Mouse (Mus musculus) effector memory CD4-positive, alpha-beta T cell, adult 7 months (primary cell): ENCODE results near the gene Fads6. TPM values are rescaled to one million over a fixed set of nuclear protein-coding genes. Genes with fewer than 3 reads are reported as not detected.

Source experiments
- polyA plus RNA-seq: library from polyadenylated mRNA; unstranded; fragments of 100-300 nt; shearing (Covaris generic); gene quantifications from one replicate; pipeline ENCODE4 v1.2.1, GENCODE M21; 2017

Gene Fads6
- 0.17 TPM for polyA plus RNA-seq

DNA sequence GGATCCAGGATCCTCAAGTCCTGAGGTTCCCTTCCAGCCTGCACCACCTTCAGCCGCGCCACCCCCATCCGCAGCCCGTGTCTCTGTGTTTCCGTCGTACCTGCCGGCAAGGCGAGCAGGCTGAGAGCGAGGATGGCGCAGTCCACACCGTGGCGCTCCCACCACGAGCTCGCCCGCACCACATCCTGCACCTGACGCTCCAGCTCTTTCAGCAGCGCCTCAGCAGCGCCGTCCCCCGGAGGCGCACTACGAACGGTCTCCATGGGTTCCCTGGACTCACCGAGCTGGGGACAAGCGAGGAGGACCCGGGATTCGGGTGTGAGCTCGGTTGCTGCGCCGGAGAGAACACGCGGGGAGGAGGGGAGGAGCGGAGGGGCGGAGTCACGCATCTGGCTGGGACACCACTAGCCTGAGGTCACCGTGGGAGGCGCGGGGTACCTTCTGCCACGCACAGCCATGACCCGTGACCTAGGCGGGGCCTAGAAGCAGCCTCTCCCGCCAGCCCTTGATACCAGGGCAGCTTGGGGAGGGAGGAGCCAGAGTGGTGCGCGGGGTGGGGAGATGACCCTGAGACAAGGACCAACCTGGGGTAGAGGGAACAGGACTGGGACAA is at the start of gene Fads6:
Gene Fads6, minus strand, starts transcription at position 450 of the 613 bp plus-strand sequence.

DNA sequence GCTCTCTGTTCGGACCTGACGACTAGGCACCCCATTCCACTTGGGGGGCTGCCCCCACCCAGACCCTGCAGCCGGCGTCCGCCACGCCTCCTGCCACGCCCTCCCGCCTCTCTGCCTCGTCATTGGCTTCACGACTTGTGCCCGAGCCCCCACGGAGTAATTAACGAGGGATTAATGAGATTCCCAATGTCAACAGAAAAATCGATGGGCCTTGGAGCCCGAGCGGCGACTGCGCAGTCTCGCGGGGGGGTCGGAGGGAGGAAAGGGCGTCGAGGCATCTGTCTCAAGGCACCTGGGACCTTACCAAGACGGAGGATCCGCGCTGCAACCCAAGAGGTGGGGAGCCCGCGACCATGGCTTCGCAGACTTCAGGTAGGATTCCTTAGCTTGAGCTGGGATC is 37.1 kb upstream of the Fads6 start, which contains the start of gene Otop3:
Gene Otop3, plus strand, starts transcription at position 201 of the 400 bp plus-strand sequence.

DNA sequence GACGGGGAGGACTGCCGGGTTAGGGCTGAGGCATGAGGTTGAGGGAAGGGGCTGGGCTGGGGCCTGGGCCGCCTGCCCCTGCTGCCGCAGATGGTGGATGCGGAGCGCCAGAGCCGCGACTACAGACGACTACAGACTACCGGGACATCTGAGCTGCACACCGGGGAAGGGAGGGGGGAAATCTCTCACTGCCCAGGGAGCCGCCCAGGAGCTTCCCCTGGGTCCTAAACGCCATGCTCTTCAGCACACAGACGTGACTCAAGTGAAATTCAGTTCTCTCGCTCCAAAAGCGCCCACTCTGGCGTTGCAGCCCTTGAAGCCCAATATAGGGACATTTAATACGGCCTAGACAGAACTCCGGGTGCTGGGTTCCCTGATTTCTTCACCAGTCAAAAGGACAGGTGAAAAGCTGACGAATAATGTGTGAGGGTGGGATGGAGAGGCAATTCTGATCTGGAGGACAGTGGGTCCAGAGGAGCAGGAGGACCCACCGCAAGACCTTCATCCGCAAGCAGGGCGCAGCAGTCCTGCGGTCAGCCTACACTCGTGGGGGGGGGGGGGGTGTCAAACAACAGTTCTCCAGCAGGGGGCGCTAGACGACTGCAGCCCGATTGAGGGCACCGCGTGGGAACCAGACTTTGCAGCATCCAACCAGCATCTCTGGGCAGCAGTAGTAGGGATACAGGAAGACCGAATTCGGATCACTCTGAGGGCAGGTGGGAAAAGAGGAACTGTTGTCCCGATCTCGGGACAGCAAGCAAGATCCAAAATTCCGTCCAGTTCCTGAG is 24.6 kb upstream of the Fads6 start, which contains the start of gene Ush1g:
Gene Ush1g, minus strand, starts transcription at position 136 of the 788 bp plus-strand sequence.

DNA sequence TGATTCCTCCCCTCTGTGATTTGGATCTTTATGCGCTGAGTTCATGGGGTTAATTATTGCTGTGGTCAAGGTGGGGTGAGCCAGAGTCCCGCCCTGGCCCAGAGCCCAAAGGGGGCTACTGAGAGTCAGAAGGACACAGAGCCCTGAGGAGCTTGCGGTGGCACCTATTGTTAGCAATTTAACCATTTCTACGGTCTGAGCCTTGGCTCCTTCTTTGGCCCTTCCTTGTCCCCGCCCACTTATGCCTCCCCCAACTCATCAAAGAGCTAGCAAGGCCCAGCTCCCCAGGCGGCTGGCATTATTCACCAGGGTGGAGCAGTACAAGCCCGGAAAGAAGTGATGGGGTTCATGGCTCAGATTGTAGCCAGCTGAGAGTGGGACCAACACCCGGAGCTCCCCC is 9.4 kb upstream of the Fads6 start, which contains the start of gene Otop2:
Gene Otop2, plus strand, starts transcription at position 301 of the 400 bp plus-strand sequence.

DNA sequence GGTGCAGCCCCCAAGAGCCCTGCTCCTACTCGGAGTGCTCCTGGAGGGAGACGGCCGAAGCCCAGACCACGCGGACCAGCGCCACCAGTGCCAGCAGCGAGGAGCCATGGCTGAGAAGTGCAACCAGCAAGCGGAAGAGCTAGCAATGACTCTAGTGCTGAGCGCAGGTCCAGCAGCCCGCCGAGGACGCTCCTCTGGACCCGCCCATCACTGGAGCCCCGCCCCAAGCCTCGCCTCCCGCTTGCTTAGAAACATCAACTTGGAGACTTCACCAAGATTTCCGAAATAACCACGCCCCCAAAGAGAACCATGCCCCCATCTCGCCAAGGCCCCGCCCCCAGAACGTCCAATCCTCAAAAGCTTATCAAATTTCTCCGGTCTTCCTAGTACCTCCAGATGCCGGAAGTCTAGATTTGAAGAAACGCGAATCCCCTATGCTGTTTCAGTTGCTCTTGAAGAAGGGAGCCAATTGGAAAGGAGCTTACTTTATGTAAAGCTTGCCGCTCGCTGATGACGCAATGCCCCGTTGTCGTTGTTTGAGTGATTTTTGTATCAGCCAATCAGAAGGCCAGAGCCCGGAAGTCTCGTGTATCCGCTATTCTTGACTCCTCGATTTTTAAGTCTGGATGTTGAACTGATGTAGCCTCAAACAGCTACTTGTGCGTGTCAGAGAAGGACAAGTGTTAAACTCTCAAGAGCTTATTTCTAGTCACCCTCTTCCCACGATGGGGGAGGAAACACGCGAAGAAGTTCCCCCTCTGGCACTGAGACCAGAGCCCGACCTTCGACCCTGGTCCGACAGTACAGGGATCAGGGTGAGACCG is 20.5 kb downstream of the Fads6 start, which contains the start of gene Fdxr:
Gene Fdxr, minus strand, starts transcription at position 271 of the 824 bp plus-strand sequence.

DNA sequence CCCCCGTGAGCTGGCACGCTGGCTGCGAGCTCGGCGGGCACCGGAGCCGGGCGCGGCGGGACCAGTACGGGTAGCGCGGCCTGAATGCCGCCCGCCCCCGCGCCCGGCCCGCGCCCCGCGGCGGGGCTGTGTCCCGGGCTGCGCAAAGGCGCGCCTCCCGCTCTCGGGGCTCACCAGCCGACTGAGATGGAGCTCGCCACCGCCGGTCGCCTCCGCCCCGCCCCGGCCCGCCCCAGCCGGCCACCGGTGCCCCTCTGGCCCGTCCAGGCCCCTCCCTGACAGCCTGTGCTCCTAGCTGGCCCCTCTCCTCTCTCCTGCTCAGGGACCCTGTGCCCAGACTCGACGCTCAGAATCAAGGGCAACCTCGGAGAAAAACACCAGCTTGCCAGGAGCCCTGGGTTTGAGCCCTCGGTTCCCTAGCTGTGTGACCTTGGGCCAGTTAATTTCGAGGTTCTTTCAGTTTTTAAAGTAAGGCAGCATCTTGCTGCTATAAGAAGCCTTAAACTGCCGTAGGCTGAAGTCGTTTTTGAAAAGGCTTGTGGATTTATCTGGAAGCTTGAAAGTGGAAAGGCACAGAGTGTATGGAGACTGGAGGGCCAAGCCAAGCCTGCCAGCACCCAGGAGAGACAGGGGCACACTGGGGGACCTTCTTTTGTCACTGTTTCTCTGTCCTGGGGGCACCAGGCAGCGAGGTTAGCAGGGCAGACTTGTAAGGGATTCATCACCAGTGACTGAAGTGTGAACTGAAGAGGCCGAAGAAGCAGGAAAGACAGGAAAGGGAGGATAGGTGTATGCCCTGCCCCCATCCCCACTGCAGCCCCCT is 30.2 kb downstream of the Fads6 start, which contains the start of gene Grin2c:
Gene Grin2c, minus strand, starts transcription at position 183 of the 823 bp plus-strand sequence.

Other genes with a start within 250 kb of the Fads6 start
- not detected for gene Cd300ld3, start 249.3 kb downstream of the Fads6 start, polyA plus RNA-seq
- not detected for gene Cd300e, start 235.5 kb downstream of the Fads6 start, polyA plus RNA-seq
- gene Rab37, start 206.2 kb downstream of the Fads6 start, polyA plus RNA-seq, result 64.9 TPM
- gene Cd300lf, start 163.7 kb downstream of the Fads6 start, polyA plus RNA-seq, result not detected
- 214 TPM for gene Slc9a3r1, start 134.3 kb downstream of the Fads6 start, polyA plus RNA-seq
- 16.7 TPM for gene Tmem104, start 110.2 kb downstream of the Fads6 start, polyA plus RNA-seq
- gene Nat9, start 109.8 kb downstream of the Fads6 start, polyA plus RNA-seq, result 9.5 TPM
- gene Grin2c, start 30.4 kb downstream of the Fads6 start, polyA plus RNA-seq, result not detected
- gene Fdxr, start 20.6 kb downstream of the Fads6 start, polyA plus RNA-seq, result 17.1 TPM
- gene Otop2, start 9.5 kb upstream of the Fads6 start, polyA plus RNA-seq, result not detected
- not detected for gene Ush1g, start 24.4 kb upstream of the Fads6 start, polyA plus RNA-seq
- gene Otop3, start 37.1 kb upstream of the Fads6 start, polyA plus RNA-seq, result 0.32 TPM
- gene Hid1, start 70.1 kb upstream of the Fads6 start, polyA plus RNA-seq, result 47.3 TPM
- gene Cdr2l, start 84.3 kb upstream of the Fads6 start, polyA plus RNA-seq, result 0.34 TPM
- gene Mrpl58, start 106.1 kb upstream of the Fads6 start, polyA plus RNA-seq, result 82.4 TPM
- 600 TPM for gene Atp5h, start 122.3 kb upstream of the Fads6 start, polyA plus RNA-seq
- gene Kctd2, start 122.5 kb upstream of the Fads6 start, polyA plus RNA-seq, result 81.7 TPM
- gene Trim80, start 142.9 kb upstream of the Fads6 start, polyA plus RNA-seq, result 0.45 TPM
- gene Slc16a5, start 164.8 kb upstream of the Fads6 start, polyA plus RNA-seq, result 1.3 TPM
- gene Armc7, start 178.0 kb upstream of the Fads6 start, polyA plus RNA-seq, result 45.1 TPM
- gene Nt5c, start 194.2 kb upstream of the Fads6 start, polyA plus RNA-seq, result 208 TPM
- 368 TPM for gene Jpt1, start 216.7 kb upstream of the Fads6 start, polyA plus RNA-seq
- gene Sumo2, start 238.6 kb upstream of the Fads6 start, polyA plus RNA-seq, result 690 TPM